Mouse (Mus musculus) bone marrow macrophage, adult 2 months (primary cell): ENCODE measurements around the gene Rictor. TPM values are rescaled to one million over a fixed set of nuclear protein-coding genes. Genes with fewer than 3 reads are reported as not detected.
A peak's percentile ranks its signal among the peaks of the same experiment; 100 is the strongest.

Source experiments
- H3K27ac ChIP-seq: 2 replicates; pipeline ENCODE4 v1.5.1; 2012; ENCODE audit warnings: low read depth, low read length; ENCODE audit not compliant: insufficient read depth
- H3K4me1 ChIP-seq: 2 replicates; pipeline ENCODE4 v1.6.1; 2012; ENCODE audit warnings: low read length; ENCODE audit not compliant: control insufficient read depth, insufficient read depth
- H3K4me3 ChIP-seq: 2 replicates; pipeline ENCODE4 v1.5.1; 2012; ENCODE audit warnings: mild to moderate bottlenecking, low read length, moderate library complexity; ENCODE audit not compliant: insufficient read depth
- CTCF ChIP-seq: IDR thresholded peaks from 2 replicates; pipeline ENCODE4 v1.5.1; 2012; ENCODE audit warnings: low read depth, mild to moderate bottlenecking, low read length, moderate library complexity
- POLR2A ChIP-seq: IDR thresholded peaks from 2 replicates; pipeline ENCODE4 v1.6.1; 2012; ENCODE audit warnings: mild to moderate bottlenecking, low read depth, low read length, borderline replicate concordance
- polyA plus RNA-seq: library from polyadenylated mRNA; stranded (reverse); fragments of >200 nt; gene quantifications from 2 replicates; pipeline ENCODE4 v1.2.4, GENCODE M21; 2012; ENCODE audit not compliant: missing spikeins, insufficient read depth, insufficient read length

Rictor gene
- polyA plus RNA-seq, 1 experiment: 12.9 TPM

DNA sequence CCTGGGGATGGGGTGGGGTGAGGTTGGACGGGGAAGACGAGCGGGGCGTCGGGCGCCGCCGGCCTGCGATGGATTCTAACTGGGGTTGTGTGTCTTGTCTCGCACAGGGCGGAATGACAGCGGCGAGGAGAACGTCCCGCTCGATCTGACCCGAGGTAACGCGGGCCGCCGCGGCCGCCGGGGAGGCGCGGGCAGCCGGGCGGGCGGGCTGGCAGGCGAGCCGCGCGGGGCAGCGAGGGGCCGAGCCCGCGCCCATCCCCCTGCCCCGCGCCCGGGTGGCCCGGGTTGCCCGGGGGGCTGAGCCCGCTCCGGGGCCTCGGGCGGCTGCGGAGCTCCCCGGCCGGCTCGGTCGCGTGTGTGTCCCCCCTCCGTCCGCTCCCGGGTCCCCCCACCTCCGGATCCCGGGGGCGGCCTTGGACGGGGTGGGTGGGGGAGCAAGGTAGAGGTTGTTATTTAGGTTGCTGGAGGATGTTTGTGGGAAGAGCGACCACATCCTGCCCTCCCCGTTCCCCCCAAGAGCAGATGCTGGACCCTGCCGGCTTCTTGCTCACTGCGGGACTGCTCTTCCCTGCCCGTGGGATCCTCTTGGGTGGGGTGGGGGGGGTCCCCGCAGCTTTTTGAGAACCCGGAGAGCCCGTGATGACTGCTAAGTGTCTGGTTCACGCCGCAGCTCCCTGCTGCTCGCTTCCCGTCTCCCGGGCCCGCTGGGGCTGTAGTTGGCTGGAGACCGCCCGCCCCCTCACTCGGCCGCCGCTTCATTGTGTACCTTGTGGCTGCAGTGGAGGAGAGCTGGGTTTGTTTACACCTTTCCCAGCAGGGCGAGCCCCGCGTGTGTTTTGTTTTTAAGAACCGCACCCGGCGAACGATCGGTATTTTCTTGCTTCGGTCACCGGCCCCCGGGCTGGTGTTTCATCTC is 605 bp downstream of the Rictor start:
- 0 out of 2 replicates have a peak overlapping the region, but pooled peaks have one; percentile 29 for H3K27ac ChIP-seq
- TF ChIP-seq CTCF: no peak
- H3K4me1 ChIP-seq: peaks cover 16% of the 10 kb centered on the region
- peak overlapping the region; percentile 67 for H3K4me3 ChIP-seq

DNA sequence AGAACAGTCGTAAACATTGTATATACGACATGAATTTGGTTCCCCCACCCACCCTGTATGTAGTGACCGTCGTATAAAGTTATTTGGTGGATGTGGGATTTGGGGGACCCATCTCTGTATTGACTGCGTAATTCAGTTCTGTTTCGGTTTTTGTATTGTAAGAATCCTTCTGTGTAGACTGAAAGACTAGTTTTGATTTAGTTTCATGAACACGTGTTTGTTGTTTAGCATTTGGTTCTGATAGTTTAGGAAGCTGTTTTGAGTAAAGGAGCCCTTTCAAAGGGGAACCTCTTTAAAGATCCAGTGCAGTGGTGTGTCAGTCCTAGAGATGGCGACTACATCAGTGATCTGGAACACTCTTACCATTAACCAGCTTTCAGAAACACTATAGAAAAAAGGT is 1.4 kb downstream of the Rictor start:
- Histone ChIP-seq H3K4me3 (peak overlapping the region; percentile 67), H3K27ac (no peak overlapping the region), H3K4me1 (peaks cover 16% of the 10 kb centered on the region)
- no peak for TF ChIP-seq CTCF
- no peak for TF ChIP-seq POLR2A

GRCm38 (mm10) chr15:6710341-6710740 is 2.2 kb downstream of the Rictor start:
- peaks cover 23% of the 10 kb centered on the region for H3K4me1 ChIP-seq

DNA sequence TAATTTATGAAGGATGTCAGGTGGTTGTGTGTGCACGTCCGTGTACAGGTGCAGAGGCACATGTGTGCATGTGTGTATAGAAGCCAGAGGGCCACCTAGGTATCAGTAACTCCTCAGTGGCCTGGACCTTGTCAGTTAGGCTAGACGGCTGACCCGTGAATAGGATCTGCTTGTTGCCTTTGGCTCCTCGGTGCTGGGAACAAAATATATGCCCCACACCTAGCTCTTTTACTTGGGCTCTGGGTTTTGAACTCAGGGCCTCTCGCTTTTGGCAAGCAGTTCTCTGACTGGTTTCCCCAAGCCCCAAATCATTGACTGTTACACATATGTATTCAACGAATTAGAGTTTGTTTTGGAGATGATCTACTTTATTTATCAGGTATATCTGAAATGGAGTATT is 3.0 kb downstream of the Rictor start:
- no peak overlapping the region for H3K4me3 ChIP-seq
- peaks cover 23% of the 10 kb centered on the region for H3K4me1 ChIP-seq
- H3K27ac ChIP-seq: no peak overlapping the region
- no peak for TF ChIP-seq POLR2A
- no peak for TF ChIP-seq CTCF

More at GRCm38 (mm10) chr15:6710341-6710740, 2.2 kb downstream of the Rictor start:
- H3K4me3 ChIP-seq: no peak overlapping the region
- no peak overlapping the region for H3K27ac ChIP-seq
- TF ChIP-seq POLR2A (no peak), CTCF (no peak)

DNA sequence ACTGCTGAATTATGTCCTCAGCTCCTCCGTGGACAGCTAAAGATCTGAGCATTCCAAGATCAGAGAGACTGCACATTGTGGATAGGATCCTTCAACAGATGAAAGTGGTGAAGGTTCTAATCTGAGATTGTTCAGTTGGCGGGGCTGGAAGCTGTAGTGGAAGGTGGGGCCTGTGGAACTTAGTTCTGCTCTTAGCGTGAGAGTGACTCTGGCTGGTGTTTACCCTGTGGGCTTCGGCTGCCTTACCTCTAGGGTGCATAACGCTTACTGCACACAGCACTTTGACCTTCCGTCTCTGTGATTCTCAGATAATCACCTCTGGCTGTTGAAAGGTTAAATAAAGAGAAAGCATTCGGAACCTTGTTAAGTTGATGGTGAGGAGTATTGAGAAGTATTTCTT is 6.6 kb downstream of the Rictor start:
- H3K4me3 ChIP-seq: no peak overlapping the region
- H3K4me1 ChIP-seq: peaks cover 20% of the 10 kb centered on the region
- TF ChIP-seq POLR2A (no peak), CTCF (no peak)
- no peak overlapping the region for H3K27ac ChIP-seq

DNA sequence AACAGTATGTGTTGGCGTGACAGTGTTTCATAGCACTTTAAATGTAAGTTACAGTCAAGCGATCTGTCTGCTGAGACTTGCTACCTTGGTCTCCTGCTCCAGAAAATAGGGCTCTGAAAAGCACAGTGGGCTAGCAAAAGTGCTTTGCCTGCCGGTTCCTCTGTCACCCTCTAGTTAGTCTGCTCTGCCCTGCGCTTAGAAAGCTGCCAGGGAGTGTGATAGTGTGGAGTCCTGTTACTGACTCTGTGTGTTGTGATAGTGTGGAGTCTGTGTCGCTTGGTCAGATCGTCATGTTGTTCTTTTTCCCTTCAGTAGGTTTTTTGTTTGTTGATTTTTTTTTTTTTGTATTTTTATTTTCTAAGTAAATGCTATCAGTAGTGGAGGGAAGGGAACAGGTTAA is 7.1 kb downstream of the Rictor start:
- Histone ChIP-seq H3K4me3 (no peak overlapping the region), H3K4me1 (peaks cover 19% of the 10 kb centered on the region), H3K27ac (no peak overlapping the region)
- TF ChIP-seq POLR2A (no peak), CTCF (no peak)

DNA sequence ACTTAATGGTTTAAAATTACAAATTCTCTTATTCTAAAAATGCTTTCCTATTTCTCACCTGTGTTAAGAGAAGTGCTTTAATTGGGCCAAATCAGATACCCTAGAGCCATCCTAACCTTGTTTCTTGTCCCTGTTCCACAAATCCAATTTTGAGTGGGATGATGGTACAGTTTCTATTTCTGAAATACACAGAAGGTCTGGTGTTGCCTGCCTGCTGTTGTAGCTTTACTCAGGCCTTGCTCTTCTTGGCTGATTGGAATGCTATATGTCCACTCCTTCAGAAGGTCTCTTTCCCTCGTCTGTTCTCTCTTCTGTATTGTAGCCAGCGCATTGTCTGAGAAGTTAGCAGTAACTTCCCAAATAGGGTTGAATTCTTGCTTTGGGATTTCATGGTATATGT is 13.2 kb downstream of the Rictor start:
- TF ChIP-seq POLR2A (no peak), CTCF (no peak)
- Histone ChIP-seq H3K27ac (no peak overlapping the region), H3K4me1 (no peaks in the 10 kb centered on the region), H3K4me3 (no peak overlapping the region)

DNA sequence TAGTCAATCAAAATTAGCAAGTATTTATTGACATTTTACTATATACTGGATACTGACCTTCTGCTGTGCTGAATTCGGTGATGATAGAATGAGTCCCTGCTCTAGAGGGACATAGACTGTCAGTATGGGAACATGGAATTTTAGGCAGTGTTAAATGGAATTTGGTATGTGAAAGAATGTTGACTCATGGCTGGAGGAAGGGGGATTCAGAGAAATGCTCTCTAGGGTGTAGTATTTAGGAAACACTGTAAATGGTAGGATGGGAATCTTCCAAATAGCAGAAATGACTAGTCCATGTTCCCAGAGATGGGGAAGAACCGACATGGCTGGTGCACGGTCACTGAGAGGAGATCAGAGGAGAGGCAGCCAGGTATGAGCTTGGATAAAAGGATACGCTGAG is 13.6 kb downstream of the Rictor start:
- TF ChIP-seq POLR2A: no peak
- no peak for TF ChIP-seq CTCF
- Histone ChIP-seq H3K4me1 (no peaks in the 10 kb centered on the region), H3K4me3 (no peak overlapping the region), H3K27ac (no peak overlapping the region)

DNA sequence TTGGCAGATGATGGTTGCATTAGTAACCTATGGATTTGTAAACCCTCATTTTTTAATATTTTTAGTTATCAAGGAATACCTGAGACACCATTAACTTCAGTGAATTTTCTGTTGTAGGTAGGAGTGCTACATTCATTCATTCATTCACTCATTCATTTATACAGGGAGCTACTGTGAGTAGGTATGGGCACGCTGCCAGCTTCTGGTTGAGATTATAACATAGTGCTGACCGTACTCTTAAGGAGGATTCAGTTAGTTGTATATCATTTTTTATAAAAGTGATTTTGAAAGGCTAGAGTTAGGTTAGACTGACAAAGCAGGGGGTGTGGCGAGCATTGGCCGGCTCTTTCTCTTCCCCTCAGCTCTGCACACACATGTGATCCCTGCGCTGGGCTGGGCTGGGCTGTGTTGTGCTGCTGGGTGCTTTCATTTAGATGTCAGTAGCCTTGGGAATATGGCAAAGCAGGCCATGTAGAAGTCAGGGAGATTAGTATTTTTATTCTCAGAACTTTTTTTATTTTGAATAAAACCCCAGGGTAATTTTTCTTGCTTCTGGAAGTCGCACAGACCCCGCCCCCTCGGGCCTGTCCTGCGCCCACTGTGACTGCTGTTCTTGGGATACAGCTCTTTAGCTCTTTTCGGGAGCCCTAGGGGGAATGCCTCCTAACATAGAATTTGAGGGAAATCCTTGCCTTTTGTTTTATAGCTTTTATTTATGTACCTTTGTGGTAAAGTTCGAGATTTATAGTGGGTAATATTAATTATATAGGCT is 14.4 kb downstream of the Rictor start:
- H3K27ac ChIP-seq: no peak overlapping the region
- no peaks in the 10 kb centered on the region for H3K4me1 ChIP-seq
- TF ChIP-seq POLR2A (no peak), CTCF (no peak)
- H3K4me3 ChIP-seq: no peak overlapping the region

DNA sequence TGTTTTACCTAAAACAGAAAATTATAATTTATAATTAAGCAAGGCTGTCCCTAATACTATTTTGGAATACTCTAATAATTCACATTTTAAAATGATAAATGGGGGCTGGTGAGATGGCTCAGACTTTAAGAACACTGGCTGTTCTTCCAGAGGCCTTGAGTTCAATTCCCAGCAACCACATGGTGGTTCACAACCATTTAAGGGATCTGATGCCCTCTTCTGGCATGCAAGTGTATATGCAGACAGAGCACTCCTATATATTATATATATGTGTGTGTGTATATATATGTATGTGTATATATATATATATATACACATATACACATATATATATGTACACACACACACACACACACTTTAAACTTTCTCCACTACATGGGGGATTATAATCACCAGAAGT is 15.2 kb downstream of the Rictor start:
- no peaks in the 10 kb centered on the region for H3K4me1 ChIP-seq
- TF ChIP-seq POLR2A (no peak), CTCF (no peak)

More for the DNA sequence above, 15.2 kb downstream of the Rictor start:
- no peak overlapping the region for H3K27ac ChIP-seq
- H3K4me3 ChIP-seq: no peak overlapping the region
